8 mouse cellular contexts compared by ENCODE assay signal in genomic region chr6:31938216-31938814, GRCm38 (mm10).
DNase-seq lines count a peak whose midpoint lies in the region; ATAC-seq and TF ChIP-seq lines count a peak whose summit lies in the region.

No protein-coding gene starts in this region.

- no peak overlapping the region for H3K9ac ChIP-seq in intestine, postnatal 0 days (ENCODE audit: low read depth, low read length)
- H3K9ac ChIP-seq in midbrain, embryonic 12.5 days (replicated peaks) = peak overlapping the region; percentile 46; the same call in 1 of the 2 replicates

- no peaks in the 10 kb centered on the region for H3K9me3 ChIP-seq in intestine, postnatal 0 days (ENCODE audit: control insufficient read depth)
- no peaks in the 10 kb centered on the region for H3K9me3 ChIP-seq in midbrain, embryonic 12.5 days

- H3K4me1 ChIP-seq in cortical plate, adult 2 months (ENCODE audit: control insufficient read depth, insufficient read depth, low read length) = no peaks in the 10 kb centered on the region
- no peaks in the 10 kb centered on the region for H3K4me1 ChIP-seq in intestine, postnatal 0 days (replicated peaks; ENCODE audit: control insufficient read depth, insufficient read depth, low read length)
- peaks cover 10% of the 10 kb centered on the region for H3K4me1 ChIP-seq in midbrain, embryonic 12.5 days

- peak overlapping the region; percentile 55 for H3K4me3 ChIP-seq in cortical plate, adult 2 months (ENCODE audit: insufficient read depth, low read length)
- peak overlapping the region; percentile 23; the same call in 1 of the 2 replicates for H3K4me3 ChIP-seq in intestine, postnatal 0 days (ENCODE audit: low read depth, low read length)
- H3K4me3 ChIP-seq in midbrain, embryonic 12.5 days = peak overlapping the region; percentile 40

- WGBS in intestine, postnatal 0 days = 5% methylated on average over 20 of the region's 20 CpGs
- 5% methylated on average over 20 of the region's 20 CpGs for WGBS in midbrain, embryonic 12.5 days

- TF ChIP-seq POLR2A in cortical plate, adult 2 months (IDR thresholded peaks at IDR 0.05; ENCODE audit: extremely low read depth, insufficient read depth, low read length) = no peak

- H3K27ac ChIP-seq in cortical plate, adult 2 months (ENCODE audit: insufficient read depth, low read length) = no peak overlapping the region
- H3K27ac ChIP-seq in intestine, postnatal 0 days (ENCODE audit: low read depth, low read length) = no peak overlapping the region
- no peak overlapping the region for H3K27ac ChIP-seq in midbrain, embryonic 12.5 days (replicated peaks)

- peak overlapping the region; percentile 60 for H3K4me2 ChIP-seq in intestine, postnatal 0 days (replicated peaks; ENCODE audit: low read depth)
- H3K4me2 ChIP-seq in midbrain, embryonic 12.5 days (replicated peaks) = peak overlapping the region; percentile 62

- intact Hi-C loops in left cerebral cortex, postnatal 4 days (cut with DNase I) = loop anchor here (5.0 to 10.0 kb wide), 3 partner anchors 274 to 649 kb away; partner anchors contain the start of gene Plxna4

- H3K36me3 ChIP-seq in intestine, postnatal 0 days (ENCODE audit: control insufficient read depth, insufficient read depth) = no peaks in the 10 kb centered on the region
- no peaks in the 10 kb centered on the region for H3K36me3 ChIP-seq in midbrain, embryonic 12.5 days

- H3K27me3 ChIP-seq in intestine, postnatal 0 days (replicated peaks; ENCODE audit: control insufficient read depth, insufficient read depth, low read length) = no peaks in the 10 kb centered on the region
- peaks cover 23% of the 10 kb centered on the region for H3K27me3 ChIP-seq in midbrain, embryonic 12.5 days

- ATAC-seq in intestine, postnatal 0 days = 0 out of 2 replicates have a peak, but pooled peaks have one; percentile 19
- peak; percentile 85 for ATAC-seq in midbrain, embryonic 12.5 days (ENCODE audit: low FRiP score, low read depth)
- ATAC-seq in activated CD4-positive, CD25-positive, alpha-beta regulatory T cell, adult 4 months = no peak

- peak; percentile 92 for TF ChIP-seq CTCF in cortical plate, adult 2 months (IDR thresholded peaks at IDR 0.05; ENCODE audit: extremely low read depth, insufficient read depth, low read length)
- peak; percentile 90 for TF ChIP-seq CTCF in intestine, postnatal 0 days (IDR thresholded peaks at IDR 0.05; ENCODE audit: low read depth)

- peak; percentile 80 to 84 for DNase-seq in adrenal gland, adult 18-20 months (ENCODE audit: low spot score in 2 of 2)
- DNase-seq in gastrocnemius, postnatal 25 days = peak; percentile 23
- peak; percentile 91 for DNase-seq in left cerebral cortex, postnatal 4 days
- DNase-seq in spleen, adult 12 weeks (ENCODE audit: low spot score) = peak; percentile 3

Comparison
In these comparisons a context has a peak if more than half of its experiments do, and no peak if none do; other contexts are left out.
1. DNase-seq: peak in every context shown above with its lines; median percentile 91 in left cerebral cortex, postnatal 4 days; 82 in adrenal gland, adult 18-20 months; 23 in gastrocnemius, postnatal 25 days; 3 in spleen, adult 12 weeks.